Mouse (Mus musculus): Measurements from ENCODE around the gene Atxn1.

- TF ChIP-seq GATA1 (IDR thresholded peaks at IDR 0.05; ENCODE audit: borderline replicate concordance, low read length) (no peak), FLI1 (IDR thresholded peaks at IDR 0.05; ENCODE audit: low read length) (no peak)
Measured at GRCm38 (mm10) chr13:45907181-45907691, 57.6 kb downstream of the Atxn1 start.
